Mouse (Mus musculus) natural killer cell, adult 2 months (primary cell): Measurements from ENCODE around the gene Abhd10.

Experiments used
- DNase-seq, 2 experiments: peaks; one replicate each; pipeline ENCODE4 v3.0.0; 2022; ENCODE audit warnings: low spot score in 2 of 2

Gene Abhd10

GRCm38 (mm10) chr16:45742615-45743476, at the start of gene Abhd10:
Gene Abhd10 (minus strand): TSS chr16:45742955.
- DNase-seq: peak; percentile 93 to 94

GRCm38 (mm10) chr16:45791286-45791685, 48.5 kb upstream of the Abhd10 start:
- no peak for DNase-seq

GRCm38 (mm10) chr16:45789311-45789710, 46.6 kb upstream of the Abhd10 start:
- DNase-seq: no peak

- no peak for DNase-seq
Measured at GRCm38 (mm10) chr16:45787650-45788049, 44.9 kb upstream of the Abhd10 start.

- DNase-seq: peak; percentile 5 to 20
Measured at GRCm38 (mm10) chr16:45786639-45787038, 43.9 kb upstream of the Abhd10 start.

- DNase-seq: no peak
Measured at GRCm38 (mm10) chr16:45780001-45780400, 37.2 kb upstream of the Abhd10 start.

- DNase-seq: no peak
Measured at GRCm38 (mm10) chr16:45774813-45775212, 32.1 kb upstream of the Abhd10 start.

GRCm38 (mm10) chr16:45770914-45771313, 28.2 kb upstream of the Abhd10 start:
- DNase-seq: no peak

- DNase-seq: no peak
Measured at GRCm38 (mm10) chr16:45767853-45768640, 25.3 kb upstream of the Abhd10 start.

- DNase-seq: no peak
Measured at GRCm38 (mm10) chr16:45767434-45767833, 24.7 kb upstream of the Abhd10 start.

GRCm38 (mm10) chr16:45765801-45766494, 23.2 kb upstream of the Abhd10 start:
- no peak for DNase-seq

GRCm38 (mm10) chr16:45765102-45765501, 22.3 kb upstream of the Abhd10 start:
- DNase-seq: no peak

GRCm38 (mm10) chr16:45762859-45763505, 20.2 kb upstream of the Abhd10 start:
- DNase-seq: no peak

GRCm38 (mm10) chr16:45761425-45761824, 18.7 kb upstream of the Abhd10 start:
- DNase-seq: no peak

- no peak for DNase-seq
Measured at GRCm38 (mm10) chr16:45758726-45759269, 16.0 kb upstream of the Abhd10 start.

- DNase-seq: no peak
Measured at GRCm38 (mm10) chr16:45757421-45758078, 14.8 kb upstream of the Abhd10 start.

GRCm38 (mm10) chr16:45756855-45757254, 14.1 kb upstream of the Abhd10 start:
- peak; percentile 32 to 43 for DNase-seq

- DNase-seq: no peak
Measured at GRCm38 (mm10) chr16:45743591-45744144, 913 bp upstream of the Abhd10 start.

- DNase-seq: no peak
Measured at GRCm38 (mm10) chr16:45737880-45738279, 4.9 kb downstream of the Abhd10 start.

GRCm38 (mm10) chr16:45736724-45737123, 6.0 kb downstream of the Abhd10 start:
- DNase-seq: no peak
